ENCODE assay signal across 10 mouse cellular contexts in genomic region chr15:61540753-61541421, GRCm38 (mm10).
DNase-seq lines count a peak whose midpoint lies in the region; ATAC-seq and TF ChIP-seq lines count a peak whose summit lies in the region.
"Had no signal": no experiment of that assay in that cellular context is flagged by ENCODE, and none has a peak within 500 bp of the region (broad histone marks: within the 10 kb centered on the region; RNA-seq: fewer than 3 reads in every experiment).

No protein-coding gene starts in this region.

- peak overlapping the region; percentile 40; the same call in 1 of the 2 replicates for H3K27ac ChIP-seq in hindbrain, embryonic 10.5 days
- H3K27ac ChIP-seq in hindbrain, embryonic 11.5 days (ENCODE audit: low read depth, low read length), result no peak overlapping the region
- H3K27ac ChIP-seq in stomach, postnatal 0 days (replicated peaks), result peak overlapping the region; percentile 45; the same call in 1 of the 2 replicates
- H3K27ac ChIP-seq in midbrain, embryonic 16.5 days (ENCODE audit: low read length), result no peak overlapping the region
- H3K27ac ChIP-seq: heart, embryonic 15.5 days had no signal

- H3K36me3 ChIP-seq in hindbrain, embryonic 10.5 days, result no peaks in the 10 kb centered on the region
- H3K36me3 ChIP-seq in hindbrain, embryonic 11.5 days (ENCODE audit: control insufficient read depth, insufficient read depth, low read length), result no peaks in the 10 kb centered on the region
- H3K36me3 ChIP-seq in megakaryocyte, embryonic 14.5 days (replicated peaks; ENCODE audit: low read length), result no peaks in the 10 kb centered on the region
- H3K36me3 ChIP-seq in stomach, postnatal 0 days (ENCODE audit: control insufficient read depth, insufficient read depth, low read length), result no peaks in the 10 kb centered on the region
- no peaks in the 10 kb centered on the region for H3K36me3 ChIP-seq in midbrain, embryonic 16.5 days (ENCODE audit: control insufficient read depth, insufficient read depth, low read length)
- H3K36me3 ChIP-seq: heart, embryonic 15.5 days had no signal

- no peak overlapping the region for H3K9ac ChIP-seq in hindbrain, embryonic 11.5 days (ENCODE audit: low read depth, low read length)
- no peak overlapping the region for H3K9ac ChIP-seq in stomach, postnatal 0 days (ENCODE audit: low read length)
- H3K9ac ChIP-seq in midbrain, embryonic 16.5 days (ENCODE audit: low read depth, low read length), result no peak overlapping the region
- H3K9ac ChIP-seq: heart, embryonic 15.5 days had no signal

- no peak overlapping the region for H3K4me2 ChIP-seq in hindbrain, embryonic 11.5 days (replicated peaks; ENCODE audit: low read depth, low read length)
- H3K4me2 ChIP-seq in stomach, postnatal 0 days (replicated peaks; ENCODE audit: low read depth), result no peak overlapping the region
- no peak overlapping the region for H3K4me2 ChIP-seq in midbrain, embryonic 16.5 days (ENCODE audit: low read length)
- H3K4me2 ChIP-seq: heart, embryonic 15.5 days had no signal

- no peak overlapping the region for H3K4me3 ChIP-seq in hindbrain, embryonic 10.5 days
- no peak overlapping the region for H3K4me3 ChIP-seq in hindbrain, embryonic 11.5 days (ENCODE audit: low read depth, low read length)
- H3K4me3 ChIP-seq in megakaryocyte, embryonic 14.5 days (replicated peaks), result peak overlapping the region; percentile 35
- no peak overlapping the region for H3K4me3 ChIP-seq in stomach, postnatal 0 days (ENCODE audit: low read depth, low read length)
- H3K4me3 ChIP-seq in midbrain, embryonic 16.5 days (ENCODE audit: low read depth, low read length), result no peak overlapping the region
- H3K4me3 ChIP-seq: heart, embryonic 15.5 days had no signal

- no peak for TF ChIP-seq CTCF in stomach, postnatal 0 days (IDR thresholded peaks at IDR 0.05; ENCODE audit: low read depth)

- no peaks in the 10 kb centered on the region for H3K9me3 ChIP-seq in hindbrain, embryonic 10.5 days
- H3K9me3 ChIP-seq in hindbrain, embryonic 11.5 days (ENCODE audit: control insufficient read depth, low read length), result no peaks in the 10 kb centered on the region
- no peaks in the 10 kb centered on the region for H3K9me3 ChIP-seq in megakaryocyte, embryonic 14.5 days
- no peaks in the 10 kb centered on the region for H3K9me3 ChIP-seq in stomach, postnatal 0 days (ENCODE audit: control insufficient read depth, low read length)
- H3K9me3 ChIP-seq in midbrain, embryonic 16.5 days (replicated peaks; ENCODE audit: control insufficient read depth, low read length, poor library complexity, severe bottlenecking), result no peaks in the 10 kb centered on the region
- H3K9me3 ChIP-seq: heart, embryonic 15.5 days had no signal

- peaks cover 6% of the 10 kb centered on the region for H3K4me1 ChIP-seq in hindbrain, embryonic 10.5 days (replicated peaks)
- H3K4me1 ChIP-seq in hindbrain, embryonic 11.5 days (replicated peaks; ENCODE audit: control insufficient read depth, insufficient read depth, low read length), result no peaks in the 10 kb centered on the region
- H3K4me1 ChIP-seq in megakaryocyte, embryonic 14.5 days, result no peaks in the 10 kb centered on the region
- no peaks in the 10 kb centered on the region; the same call in 1 of the 2 replicates for H3K4me1 ChIP-seq in stomach, postnatal 0 days (replicated peaks; ENCODE audit: control insufficient read depth, insufficient read depth)
- no peaks in the 10 kb centered on the region for H3K4me1 ChIP-seq in midbrain, embryonic 16.5 days (ENCODE audit: control insufficient read depth, insufficient read depth, low read length)

- no peak for DNase-seq in hindbrain, embryonic 10.5 days (ENCODE audit: low spot score)
- no peak for DNase-seq in hindbrain, embryonic 11.5 days (ENCODE audit: low spot score)
- peak; percentile 28 for DNase-seq in stomach, postnatal 0 days (ENCODE audit: low spot score)
- no peak for DNase-seq in urinary bladder, adult 18-20 months (ENCODE audit: low spot score in 2 of 2)
- DNase-seq in layer of hippocampus, adult 9-10 months (ENCODE audit: low spot score), result no peak
- DNase-seq: cerebellum, adult 11 months had no signal

- no peaks in the 10 kb centered on the region for H3K27me3 ChIP-seq in hindbrain, embryonic 10.5 days (ENCODE audit: insufficient read depth, poor library complexity, severe bottlenecking)
- no peaks in the 10 kb centered on the region for H3K27me3 ChIP-seq in hindbrain, embryonic 11.5 days (ENCODE audit: control insufficient read depth, insufficient read depth, low read length)
- no peaks in the 10 kb centered on the region for H3K27me3 ChIP-seq in megakaryocyte, embryonic 14.5 days (replicated peaks)
- H3K27me3 ChIP-seq in stomach, postnatal 0 days (ENCODE audit: control insufficient read depth, insufficient read depth, low read length), result no peaks in the 10 kb centered on the region
- H3K27me3 ChIP-seq in midbrain, embryonic 16.5 days (ENCODE audit: control insufficient read depth, insufficient read depth, low read depth, low read length), result no peaks in the 10 kb centered on the region
- H3K27me3 ChIP-seq: heart, embryonic 15.5 days had no signal

- ATAC-seq in hindbrain, embryonic 11.5 days (ENCODE audit: low FRiP score), result no peak
- ATAC-seq in common myeloid progenitor, adult 5-6 weeks (replicated peaks; ENCODE audit: low read depth, poor library complexity, severe bottlenecking), result peak; percentile 79
- peak; percentile 80 for ATAC-seq in stomach, postnatal 0 days (ENCODE audit: low FRiP score, low TSS enrichment)
- ATAC-seq in midbrain, embryonic 16.5 days, result no peak

- WGBS in hindbrain, embryonic 10.5 days, result 69% methylated on average over 10 of the region's 10 CpGs
- WGBS in hindbrain, embryonic 11.5 days, result 68% methylated on average over 10 of the region's 10 CpGs
- 45% methylated on average over 10 of the region's 10 CpGs for whole genome bisulfite sequencing in stomach, postnatal 0 days
- 74% methylated on average over 10 of the region's 10 CpGs for WGBS in midbrain, embryonic 16.5 days

- TF ChIP-seq EP300 in stomach, postnatal 0 days (optimal IDR thresholded peaks at IDR 0.05), result no peak

Comparison
In these comparisons a context has a peak if more than half of its experiments do, and no peak if none do; other contexts are left out.
1. H3K27ac ChIP-seq: peak in hindbrain, embryonic 10.5 days (single experiment) and stomach, postnatal 0 days (single experiment); none in hindbrain, embryonic 11.5 days (single experiment) and midbrain, embryonic 16.5 days (single experiment).
2. ATAC-seq: peak in common myeloid progenitor, adult 5-6 weeks (single experiment) and stomach, postnatal 0 days (single experiment); none in hindbrain, embryonic 11.5 days (single experiment) and midbrain, embryonic 16.5 days (single experiment).